Comparison of ENCODE assay signal across 27 mouse cellular contexts in the genomic region with DNA sequence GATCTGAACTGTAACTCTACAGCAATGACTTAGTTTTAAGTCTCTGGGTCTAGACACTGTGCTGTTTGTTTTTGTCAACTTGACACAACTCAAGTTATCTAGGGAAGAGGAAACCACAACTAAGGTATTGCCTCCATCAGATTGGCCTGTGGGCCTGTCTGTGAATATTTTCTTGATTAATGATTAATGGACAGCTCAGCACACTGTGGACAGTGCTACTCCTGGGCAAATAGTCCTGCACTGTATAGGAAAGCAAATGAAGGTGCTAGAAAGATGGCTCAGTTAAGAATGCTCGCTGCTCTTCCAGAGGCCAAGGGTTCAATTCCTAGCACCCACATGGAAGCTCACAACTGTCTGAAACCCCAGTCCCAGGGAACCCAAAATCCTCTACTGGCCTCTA. TPM values are rescaled to one million over a fixed set of nuclear protein-coding genes. Genes with fewer than 3 reads are reported as not detected.
DNase-seq lines count a peak whose midpoint lies in the region; ATAC-seq and TF ChIP-seq lines count a peak whose summit lies in the region.
"Had no signal": no experiment of that assay in that cellular context is flagged by ENCODE, and none has a peak within 500 bp of the region (broad histone marks: within the 10 kb centered on the region; RNA-seq: fewer than 3 reads in every experiment).

No protein-coding gene starts in this region.

- 0 out of 2 replicates have a peak, but pooled peaks have one; percentile 54 for ATAC-seq in kidney, postnatal 0 days (replicated peaks; ENCODE audit: low FRiP score, low read depth)
- ATAC-seq in intestine, embryonic 16.5 days: peak; percentile 81
- peak; percentile 50; the same call in 1 of the 2 replicates for ATAC-seq in liver, embryonic 14.5 days (ENCODE audit: insufficient read depth)
- peak; percentile 73 for ATAC-seq in stomach, postnatal 0 days (ENCODE audit: low FRiP score, low TSS enrichment)
- ATAC-seq in forebrain, postnatal 0 days: no peak
- ATAC-seq in erythroblast, adult 5-6 weeks (replicated peaks; ENCODE audit: low FRiP score, poor library complexity, severe bottlenecking): no peak
- ATAC-seq: forebrain, embryonic 16.5 days; lung, postnatal 0 days had no signal

- H3K9me3 ChIP-seq in kidney, postnatal 0 days (replicated peaks; ENCODE audit: low read length): no peaks in the 10 kb centered on the region
- no peaks in the 10 kb centered on the region for H3K9me3 ChIP-seq in intestine, embryonic 16.5 days (ENCODE audit: control insufficient read depth, low read length)
- H3K9me3 ChIP-seq in liver, embryonic 14.5 days (ENCODE audit: control insufficient read depth, low read length): no peaks in the 10 kb centered on the region
- no peaks in the 10 kb centered on the region for H3K9me3 ChIP-seq in stomach, postnatal 0 days (ENCODE audit: control insufficient read depth, low read length)
- no peaks in the 10 kb centered on the region for H3K9me3 ChIP-seq in forebrain, postnatal 0 days (ENCODE audit: low read length)
- H3K9me3 ChIP-seq: embryonic facial prominence, embryonic 13.5 days; heart, embryonic 10.5 days; heart, embryonic 15.5 days; hindbrain, embryonic 13.5 days had no signal

- no peak for DNase-seq in kidney, postnatal 0 days (ENCODE audit: low spot score)
- no peak for DNase-seq in kidney, adult 9 months
- no peak for DNase-seq in liver, embryonic 14.5 days (ENCODE audit: low read depth in 3 of 3, low spot score in 3 of 3)
- DNase-seq in stomach, postnatal 0 days (ENCODE audit: low spot score): no peak
- no peak for DNase-seq in forebrain, postnatal 0 days
- DNase-seq in lung, postnatal 36 days: no peak
- DNase-seq: adrenal gland, postnatal 25 days; B cell, adult 2 months; cerebellum, adult 18-20 months; cerebellum, postnatal 10 days; gastrocnemius, postnatal 14 days; heart, adult 11 months; kidney, adult 8-10 months; layer of hippocampus, adult 9-11 months; lung, adult 18-20 months; midbrain, embryonic 14.5 days; thymus, postnatal 14 days had no signal

- no peaks in the 10 kb centered on the region for H3K27me3 ChIP-seq in kidney, postnatal 0 days (ENCODE audit: insufficient read depth, low read length)
- no peaks in the 10 kb centered on the region for H3K27me3 ChIP-seq in intestine, embryonic 16.5 days (replicated peaks; ENCODE audit: control insufficient read depth, insufficient read depth, low read length)
- H3K27me3 ChIP-seq in liver, embryonic 14.5 days (ENCODE audit: control insufficient read depth, insufficient read depth, low read length): no peaks in the 10 kb centered on the region
- H3K27me3 ChIP-seq in stomach, postnatal 0 days (ENCODE audit: control insufficient read depth, insufficient read depth, low read length): no peaks in the 10 kb centered on the region
- no peaks in the 10 kb centered on the region for H3K27me3 ChIP-seq in forebrain, postnatal 0 days (ENCODE audit: insufficient read depth, low read length)
- H3K27me3 ChIP-seq: embryonic facial prominence, embryonic 13.5 days; heart, embryonic 15.5 days; hindbrain, embryonic 13.5 days had no signal

- H3K4me1 ChIP-seq in kidney, postnatal 0 days (replicated peaks; ENCODE audit: insufficient read depth, low read length): no peaks in the 10 kb centered on the region
- no peaks in the 10 kb centered on the region for H3K4me1 ChIP-seq in intestine, embryonic 16.5 days (ENCODE audit: control insufficient read depth, insufficient read depth, low read length)
- peaks cover 2 to 10% of the 10 kb centered on the region in 2 experiments; a peak in 2 of 4 replicates for H3K4me1 ChIP-seq in liver, embryonic 14.5 days (replicated peaks; ENCODE audit: control insufficient read depth in 2 of 2, insufficient read depth in 2 of 2, low read length in 1 of 2)
- H3K4me1 ChIP-seq in stomach, postnatal 0 days (replicated peaks; ENCODE audit: control insufficient read depth, insufficient read depth): no peaks in the 10 kb centered on the region
- H3K4me1 ChIP-seq in forebrain, postnatal 0 days (ENCODE audit: insufficient read depth): no peaks in the 10 kb centered on the region
- H3K4me1 ChIP-seq: embryonic facial prominence, embryonic 13.5 days; hindbrain, embryonic 13.5 days had no signal

- no peaks in the 10 kb centered on the region for H3K36me3 ChIP-seq in kidney, postnatal 0 days (ENCODE audit: insufficient read depth, low read length)
- H3K36me3 ChIP-seq in intestine, embryonic 16.5 days (ENCODE audit: control insufficient read depth, insufficient read depth, low read length): no peaks in the 10 kb centered on the region
- H3K36me3 ChIP-seq in liver, embryonic 14.5 days (replicated peaks; ENCODE audit: control insufficient read depth, insufficient read depth, low read depth): no peaks in the 10 kb centered on the region
- H3K36me3 ChIP-seq in stomach, postnatal 0 days (ENCODE audit: control insufficient read depth, insufficient read depth, low read length): no peaks in the 10 kb centered on the region; the same call in 1 of the 2 replicates
- H3K36me3 ChIP-seq in forebrain, postnatal 0 days (ENCODE audit: insufficient read depth): no peaks in the 10 kb centered on the region

- H3K4me2 ChIP-seq in kidney, postnatal 0 days (ENCODE audit: low read length): no peak overlapping the region
- no peak overlapping the region for H3K4me2 ChIP-seq in intestine, embryonic 16.5 days (ENCODE audit: low read depth, low read length)
- H3K4me2 ChIP-seq in liver, embryonic 14.5 days (ENCODE audit: low read depth): no peak overlapping the region
- no peak overlapping the region for H3K4me2 ChIP-seq in stomach, postnatal 0 days (replicated peaks; ENCODE audit: low read depth)
- H3K4me2 ChIP-seq in forebrain, postnatal 0 days (ENCODE audit: low read depth): no peak overlapping the region
- H3K4me2 ChIP-seq: embryonic facial prominence, embryonic 13.5 days; heart, embryonic 15.5 days; hindbrain, embryonic 13.5 days had no signal

- H3K4me3 ChIP-seq in kidney, postnatal 0 days (replicated peaks; ENCODE audit: low read depth, low read length): no peak overlapping the region
- H3K4me3 ChIP-seq in intestine, embryonic 16.5 days (ENCODE audit: low read length): no peak overlapping the region
- H3K4me3 ChIP-seq in liver, embryonic 14.5 days (ENCODE audit: insufficient read depth in 1 of 2, low read depth in 2 of 2, low read length in 2 of 2): no peak overlapping the region
- H3K4me3 ChIP-seq in stomach, postnatal 0 days (ENCODE audit: low read depth, low read length): no peak overlapping the region
- H3K4me3 ChIP-seq in forebrain, postnatal 0 days (ENCODE audit: low read depth, low read length): no peak overlapping the region
- H3K4me3 ChIP-seq: embryonic facial prominence, embryonic 13.5 days; erythroblast, embryonic 14.5 days; heart, embryonic 10.5 days; heart, embryonic 15.5 days; hindbrain, embryonic 13.5 days had no signal

- H3K9ac ChIP-seq in kidney, postnatal 0 days (ENCODE audit: low read depth, low read length): no peak overlapping the region
- H3K9ac ChIP-seq in intestine, embryonic 16.5 days (ENCODE audit: low read depth, low read length): no peak overlapping the region
- H3K9ac ChIP-seq in liver, embryonic 14.5 days (replicated peaks): no peak overlapping the region
- H3K9ac ChIP-seq in stomach, postnatal 0 days (ENCODE audit: low read length): no peak overlapping the region
- H3K9ac ChIP-seq in forebrain, postnatal 0 days: no peak overlapping the region
- H3K9ac ChIP-seq: embryonic facial prominence, embryonic 13.5 days; heart, embryonic 15.5 days; hindbrain, embryonic 13.5 days had no signal

- no peak for TF ChIP-seq EP300 in liver, embryonic 14.5 days (IDR thresholded peaks at IDR 0.05; ENCODE audit: low read depth)
- no peak for TF ChIP-seq EP300 in stomach, postnatal 0 days (optimal IDR thresholded peaks at IDR 0.05)

- WGBS in kidney, postnatal 0 days: 83% methylated on average over 1 of the region's 1 CpGs
- WGBS in intestine, embryonic 16.5 days: 59% methylated on average over 1 of the region's 1 CpGs
- 49% methylated on average over 1 of the region's 1 CpGs for WGBS in liver, embryonic 14.5 days (ENCODE audit: insufficient replicate concordance)
- WGBS in stomach, postnatal 0 days: 79% methylated on average over 1 of the region's 1 CpGs
- 96% methylated on average over 1 of the region's 1 CpGs for WGBS in forebrain, postnatal 0 days

- H3K27ac ChIP-seq in kidney, postnatal 0 days: no peak overlapping the region
- H3K27ac ChIP-seq in intestine, embryonic 16.5 days (ENCODE audit: low read length): no peak overlapping the region
- no peak overlapping the region for H3K27ac ChIP-seq in liver, embryonic 14.5 days
- no peak overlapping the region for H3K27ac ChIP-seq in stomach, postnatal 0 days (replicated peaks)
- H3K27ac ChIP-seq in forebrain, postnatal 0 days (ENCODE audit: low read depth, low read length): no peak overlapping the region
- H3K27ac ChIP-seq: embryonic facial prominence, embryonic 13.5 days; heart, embryonic 10.5 days; heart, embryonic 15.5 days; hindbrain, embryonic 13.5 days; macrophage had no signal

- no peak for TF ChIP-seq CTCF in kidney, postnatal 0 days (IDR thresholded peaks at IDR 0.05; ENCODE audit: low read depth)
- TF ChIP-seq CTCF in liver, embryonic 14.5 days (IDR thresholded peaks at IDR 0.05; ENCODE audit: low read depth): no peak
- TF ChIP-seq CTCF in stomach, postnatal 0 days (IDR thresholded peaks at IDR 0.05; ENCODE audit: low read depth): no peak
- no peak for TF ChIP-seq CTCF in forebrain, postnatal 0 days (IDR thresholded peaks at IDR 0.05; ENCODE audit: low read depth)

RNA-seq across cellular contexts. Expression of gene Strn, which starts 38.0 kb away (rescaled TPM):
- 3.5 and 3.7 TPM in 2 replicates for polyA plus RNA-seq in kidney, postnatal 0 days (2015; fragmentation: Nextera tagmentation; extraction: Ambion mirVana)
- polyA plus RNA-seq in intestine, embryonic 16.5 days (2015; fragmentation: Nextera tagmentation; extraction: Ambion mirVana): 4.7 and 5.3 TPM in 2 replicates
- polyA plus RNA-seq in liver, embryonic 14.5 days (2012; rRNA removed): 2.5 and 3.1 TPM in 2 replicates
- polyA plus RNA-seq in liver, embryonic 14.5 days (2014; fragmentation: Nextera tagmentation; extraction: Ambion mirVana): 3.1 and 3.2 TPM in 2 replicates
- polyA plus RNA-seq in stomach, postnatal 0 days (2015; fragmentation: Nextera tagmentation; extraction: Ambion mirVana): 3.2 and 3.3 TPM in 2 replicates
- 21.9 and 23.1 TPM in 2 replicates for total RNA-seq in forebrain, postnatal 0 days (2014; rRNA removed)
- 2.1 and 4.2 TPM in 2 replicates for polyA plus RNA-seq in forebrain, postnatal 0 days (2015; fragmentation: Nextera tagmentation; extraction: Ambion mirVana)
- 7.5 and 8.3 TPM in 2 replicates for total RNA-seq in erythroblast, adult 5-6 weeks (2015; ENCODE audit: low replicate concordance)
- 13.9 and 14.9 TPM in 2 replicates for total RNA-seq in erythroblast, adult 5-6 weeks (2017; ENCODE audit: low replicate concordance)

Comparison
In these comparisons a context has a peak if more than half of its experiments do, and no peak if none do; other contexts are left out.
1. ATAC-seq: peak in kidney, postnatal 0 days (single experiment), intestine, embryonic 16.5 days (single experiment), liver, embryonic 14.5 days (single experiment) and stomach, postnatal 0 days (single experiment); none in forebrain, postnatal 0 days (single experiment) and erythroblast, adult 5-6 weeks (single experiment).